Mouse (Mus musculus): ENCODE measurements around the gene Itsn1.
A peak's percentile ranks its signal among the peaks of the same experiment; 100 is the strongest.

Gene Itsn1

GRCm38 (mm10) chr16:91695108-91695755 lies 33.8 kb upstream of the Itsn1 start:
- TF ChIP-seq NANOG (IDR thresholded peaks at IDR 0.05; ENCODE audit: borderline replicate concordance, low read length) (no peak), CTCF (conservative IDR thresholded peaks at IDR 0.05; ENCODE audit: low read length) (no peak), POU5F1 (IDR thresholded peaks at IDR 0.05; ENCODE audit: borderline replicate concordance, low read length) (no peak)
- peaks cover 38% of the 10 kb centered on the region for H3K36me3 ChIP-seq (ENCODE audit: insufficient read depth, low read length)

GRCm38 (mm10) chr16:91698995-91699394 lies 30.1 kb upstream of the Itsn1 start:
- no peak overlapping the region for H3K4me3 ChIP-seq (replicated peaks; ENCODE audit: low read length)
- no peak for TF ChIP-seq POU5F1 (IDR thresholded peaks at IDR 0.05; ENCODE audit: borderline replicate concordance, low read length)
- no peak for TF ChIP-seq CTCF (conservative IDR thresholded peaks at IDR 0.05; ENCODE audit: low read length)
- no peak for TF ChIP-seq NANOG (IDR thresholded peaks at IDR 0.05; ENCODE audit: borderline replicate concordance, low read length)
- H3K9me3 ChIP-seq (ENCODE audit: low read length) = no peaks in the 10 kb centered on the region
- peaks cover 36% of the 10 kb centered on the region for H3K36me3 ChIP-seq (ENCODE audit: insufficient read depth, low read length)
- H3K27me3 ChIP-seq (ENCODE audit: insufficient read depth, low read length) = no peaks in the 10 kb centered on the region
- peaks cover 20% of the 10 kb centered on the region for H3K4me1 ChIP-seq (replicated peaks; ENCODE audit: low read depth, low read length)

More at GRCm38 (mm10) chr16:91695108-91695755, 33.8 kb upstream of the Itsn1 start:
- H3K4me3 ChIP-seq (replicated peaks; ENCODE audit: low read length) = no peak overlapping the region
- no peaks in the 10 kb centered on the region for H3K9me3 ChIP-seq (ENCODE audit: low read length)
- 0 out of 2 replicates have a peak, but pooled peaks cover 4% of the 10 kb centered on the region for H3K4me1 ChIP-seq (replicated peaks; ENCODE audit: low read depth, low read length)
- no peaks in the 10 kb centered on the region for H3K27me3 ChIP-seq (ENCODE audit: insufficient read depth, low read length)

- TF ChIP-seq NANOG (IDR thresholded peaks at IDR 0.05; ENCODE audit: borderline replicate concordance, low read length) = no peak
- TF ChIP-seq CTCF (conservative IDR thresholded peaks at IDR 0.05; ENCODE audit: low read length) = no peak
- TF ChIP-seq POU5F1 (IDR thresholded peaks at IDR 0.05; ENCODE audit: borderline replicate concordance, low read length) = no peak
- no peaks in the 10 kb centered on the region for H3K27me3 ChIP-seq (ENCODE audit: insufficient read depth, low read length)
- peaks cover 22% of the 10 kb centered on the region for H3K4me1 ChIP-seq (replicated peaks; ENCODE audit: low read depth, low read length)
- no peak overlapping the region; the same call in 1 of the 2 replicates for H3K4me3 ChIP-seq (replicated peaks; ENCODE audit: low read length)
- peaks cover 48% of the 10 kb centered on the region for H3K36me3 ChIP-seq (ENCODE audit: insufficient read depth, low read length)
- H3K9me3 ChIP-seq (ENCODE audit: low read length) = no peaks in the 10 kb centered on the region
Observed at GRCm38 (mm10) chr16:91701908-91702307, 27.2 kb upstream of the Itsn1 start.

GRCm38 (mm10) chr16:91702771-91703188 lies 26.3 kb upstream of the Itsn1 start:
- peaks cover 49% of the 10 kb centered on the region for H3K36me3 ChIP-seq (ENCODE audit: insufficient read depth, low read length)
- no peak for TF ChIP-seq CTCF (conservative IDR thresholded peaks at IDR 0.05; ENCODE audit: low read length)
- no peak for TF ChIP-seq NANOG (IDR thresholded peaks at IDR 0.05; ENCODE audit: borderline replicate concordance, low read length)
- TF ChIP-seq POU5F1 (IDR thresholded peaks at IDR 0.05; ENCODE audit: borderline replicate concordance, low read length) = no peak
- no peaks in the 10 kb centered on the region for H3K9me3 ChIP-seq (ENCODE audit: low read length)
- no peaks in the 10 kb centered on the region for H3K27me3 ChIP-seq (ENCODE audit: insufficient read depth, low read length)
- no peak overlapping the region for H3K4me3 ChIP-seq (replicated peaks; ENCODE audit: low read length)
- peaks cover 22% of the 10 kb centered on the region for H3K4me1 ChIP-seq (replicated peaks; ENCODE audit: low read depth, low read length)

- Histone ChIP-seq H3K36me3 (ENCODE audit: insufficient read depth, low read length) (peaks cover 46% of the 10 kb centered on the region), H3K4me3 (replicated peaks; ENCODE audit: low read length) (no peak overlapping the region), H3K27me3 (ENCODE audit: insufficient read depth, low read length) (no peaks in the 10 kb centered on the region), H3K9me3 (ENCODE audit: low read length) (peaks cover 16% of the 10 kb centered on the region), H3K4me1 (replicated peaks; ENCODE audit: low read depth, low read length) (peaks cover 22% of the 10 kb centered on the region)
- TF ChIP-seq CTCF (conservative IDR thresholded peaks at IDR 0.05; ENCODE audit: low read length) = no peak
- TF ChIP-seq POU5F1 (IDR thresholded peaks at IDR 0.05; ENCODE audit: borderline replicate concordance, low read length) = no peak
- TF ChIP-seq NANOG (IDR thresholded peaks at IDR 0.05; ENCODE audit: borderline replicate concordance, low read length) = no peak
Observed at GRCm38 (mm10) chr16:91704603-91705340, 24.3 kb upstream of the Itsn1 start.

- Histone ChIP-seq H3K4me3 (replicated peaks; ENCODE audit: low read length) (0 out of 2 replicates have a peak overlapping the region, but pooled peaks have one; percentile 3), H3K4me1 (replicated peaks; ENCODE audit: low read depth, low read length) (no peaks in the 10 kb centered on the region), H3K27me3 (ENCODE audit: insufficient read depth, low read length) (no peaks in the 10 kb centered on the region), H3K9me3 (ENCODE audit: low read length) (peaks cover 48% of the 10 kb centered on the region), H3K36me3 (ENCODE audit: insufficient read depth, low read length) (peaks cover 81% of the 10 kb centered on the region)
- no peak for TF ChIP-seq POU5F1 (IDR thresholded peaks at IDR 0.05; ENCODE audit: borderline replicate concordance, low read length)
- TF ChIP-seq CTCF (conservative IDR thresholded peaks at IDR 0.05; ENCODE audit: low read length) = no peak
- no peak for TF ChIP-seq NANOG (IDR thresholded peaks at IDR 0.05; ENCODE audit: borderline replicate concordance, low read length)
Observed at GRCm38 (mm10) chr16:91710241-91710640, 18.8 kb upstream of the Itsn1 start.

GRCm38 (mm10) chr16:91716927-91717349 lies 12.1 kb upstream of the Itsn1 start:
- H3K4me1 ChIP-seq (replicated peaks; ENCODE audit: low read depth, low read length) = peaks cover 30% of the 10 kb centered on the region
- TF ChIP-seq CTCF (conservative IDR thresholded peaks at IDR 0.05; ENCODE audit: low read length) (no peak), POU5F1 (IDR thresholded peaks at IDR 0.05; ENCODE audit: borderline replicate concordance, low read length) (no peak), NANOG (IDR thresholded peaks at IDR 0.05; ENCODE audit: borderline replicate concordance, low read length) (no peak)
- no peaks in the 10 kb centered on the region for H3K27me3 ChIP-seq (ENCODE audit: insufficient read depth, low read length)
- H3K4me3 ChIP-seq (replicated peaks; ENCODE audit: low read length) = no peak overlapping the region
- peaks cover 45% of the 10 kb centered on the region for H3K36me3 ChIP-seq (ENCODE audit: insufficient read depth, low read length)
- H3K9me3 ChIP-seq (ENCODE audit: low read length) = peaks cover 10% of the 10 kb centered on the region

- Histone ChIP-seq H3K9me3 (ENCODE audit: low read length) (peaks cover 6% of the 10 kb centered on the region), H3K36me3 (ENCODE audit: insufficient read depth, low read length) (peaks cover 40% of the 10 kb centered on the region), H3K4me3 (replicated peaks; ENCODE audit: low read length) (no peak overlapping the region), H3K4me1 (replicated peaks; ENCODE audit: low read depth, low read length) (peaks cover 30% of the 10 kb centered on the region), H3K27me3 (ENCODE audit: insufficient read depth, low read length) (no peaks in the 10 kb centered on the region)
- no peak for TF ChIP-seq CTCF (conservative IDR thresholded peaks at IDR 0.05; ENCODE audit: low read length)
- TF ChIP-seq POU5F1 (IDR thresholded peaks at IDR 0.05; ENCODE audit: borderline replicate concordance, low read length) = no peak
- TF ChIP-seq NANOG (IDR thresholded peaks at IDR 0.05; ENCODE audit: borderline replicate concordance, low read length) = no peak
Observed at GRCm38 (mm10) chr16:91717399-91717798, 11.7 kb upstream of the Itsn1 start.

All from E14TG2a.4 (cell line).